Mouse (Mus musculus): ENCODE results near the gene Vmn2r3. TPM values are rescaled to one million over a fixed set of nuclear protein-coding genes. Genes with fewer than 3 reads are reported as not detected.
"Not testable (repeated sequence)": the region's sequence is repeated elsewhere in the genome, so short reads cannot be mapped to it uniquely, and the experiment has no call there.

The Vmn2r3 gene
- polyA plus RNA-seq, 1 experiment from 2014 or later = not detected

DNA sequence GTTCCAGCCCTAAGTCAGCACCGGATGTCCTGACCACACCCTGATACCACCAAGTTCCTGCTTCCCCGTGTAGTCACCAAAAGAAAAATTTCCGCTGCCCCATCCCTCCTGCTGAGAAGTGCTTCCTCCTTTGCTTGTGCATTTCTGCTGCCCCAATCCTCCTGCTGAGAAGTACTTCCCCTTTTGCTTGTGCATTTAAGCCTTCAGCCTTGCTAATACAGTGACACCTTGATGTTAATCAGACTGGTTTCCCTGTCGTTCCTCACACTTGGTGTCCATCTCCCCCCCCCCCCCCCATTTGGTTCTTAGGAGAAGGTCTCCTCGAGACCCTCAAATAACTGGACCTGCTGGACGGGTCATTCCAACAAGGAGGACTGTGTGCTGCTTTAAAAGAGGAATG lies 39.0 kb downstream of the Vmn2r3 start:
- ATAC-seq (ENCODE audit: insufficient number of reproducible peaks, insufficient read depth, low FRiP score, low read depth); H3K27me3 ChIP-seq (ENCODE audit: control insufficient read depth, insufficient read depth, low read length); H3K9ac ChIP-seq (ENCODE audit: low read length); H3K36me3 ChIP-seq (ENCODE audit: control insufficient read depth, insufficient read depth, low read length); H3K4me3 ChIP-seq (ENCODE audit: control insufficient read depth in 1 of 2, insufficient read depth in 1 of 2, low read depth in 1 of 2, low read length in 2 of 2); H3K4me1 ChIP-seq (ENCODE audit: control insufficient read depth in 2 of 2, insufficient read depth in 2 of 2, low read length in 2 of 2); H3K4me2 ChIP-seq (ENCODE audit: low read length); H3K9me3 ChIP-seq (ENCODE audit: control insufficient read depth, low read length); H3K27ac ChIP-seq (replicated peaks in 1 of 2; ENCODE audit: control insufficient read depth in 1 of 2, insufficient read depth in 1 of 2, low read depth in 2 of 2, low read length in 2 of 2): not testable (repeated sequence)
- 79% methylated on average over 6 of the region's 6 CpGs for WGBS

DNA sequence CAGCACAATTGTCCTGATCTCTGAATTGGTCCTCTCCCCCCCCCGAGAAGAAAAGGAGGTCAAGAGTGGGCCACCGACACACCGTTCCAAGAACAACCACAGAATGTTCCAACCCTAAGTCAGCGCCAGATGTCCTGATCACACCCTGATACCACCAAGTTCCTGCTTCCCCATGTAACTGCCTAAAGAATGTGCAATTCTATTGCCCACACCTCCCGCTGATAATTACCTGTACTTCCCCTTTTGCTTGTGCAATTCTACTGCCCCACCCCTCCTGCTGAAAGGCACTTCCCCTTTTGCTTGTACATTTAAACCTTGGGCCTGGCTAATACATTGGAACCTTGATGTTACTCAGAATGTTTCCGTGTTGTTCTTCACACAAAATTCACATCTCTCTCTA lies 54.0 kb downstream of the Vmn2r3 start:
- H3K27me3 ChIP-seq (ENCODE audit: control insufficient read depth, insufficient read depth, low read length) = not testable (repeated sequence)
- 79% methylated on average over 6 of the region's 6 CpGs for WGBS

DNA sequence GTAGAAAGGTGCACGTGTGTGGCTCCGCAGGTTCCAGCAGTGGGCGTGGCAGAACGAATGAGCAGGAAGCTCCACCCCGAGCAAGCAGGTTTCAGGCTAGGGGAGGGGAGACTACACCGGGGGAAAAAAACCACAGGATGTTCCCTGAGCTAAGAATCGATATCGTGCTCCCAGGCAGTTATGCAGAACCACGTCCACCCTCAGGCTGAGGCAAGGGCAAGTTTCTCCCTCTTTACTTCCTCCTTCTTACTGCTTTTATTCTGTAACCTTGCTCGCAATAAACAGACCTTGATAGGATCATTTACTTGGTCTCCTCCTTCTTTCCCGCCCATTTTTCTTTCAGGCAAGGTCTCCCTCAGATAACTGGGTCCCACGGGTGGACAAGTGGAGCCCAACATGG lies 55.9 kb downstream of the Vmn2r3 start:
- not testable (repeated sequence) for ATAC-seq (ENCODE audit: insufficient number of reproducible peaks, insufficient read depth, low FRiP score, low read depth); H3K4me3 ChIP-seq (ENCODE audit: control insufficient read depth in 1 of 2, insufficient read depth in 1 of 2, low read depth in 1 of 2, low read length in 2 of 2); H3K4me1 ChIP-seq (ENCODE audit: control insufficient read depth in 2 of 2, insufficient read depth in 2 of 2, low read length in 2 of 2); H3K36me3 ChIP-seq (ENCODE audit: control insufficient read depth, insufficient read depth, low read length); H3K9me3 ChIP-seq (ENCODE audit: control insufficient read depth, low read length); H3K4me2 ChIP-seq (ENCODE audit: low read length); H3K9ac ChIP-seq (ENCODE audit: low read length); H3K27ac ChIP-seq (replicated peaks in 1 of 2; ENCODE audit: control insufficient read depth in 1 of 2, insufficient read depth in 1 of 2, low read depth in 2 of 2, low read length in 2 of 2); H3K27me3 ChIP-seq (ENCODE audit: control insufficient read depth, insufficient read depth, low read length)
- 78% methylated on average over 7 of the region's 12 CpGs for WGBS

More for the DNA sequence above, 54.0 kb downstream of the Vmn2r3 start:
- H3K27ac ChIP-seq (replicated peaks in 1 of 2; ENCODE audit: control insufficient read depth in 1 of 2, insufficient read depth in 1 of 2, low read depth in 2 of 2, low read length in 2 of 2); H3K9me3 ChIP-seq (ENCODE audit: control insufficient read depth, low read length); H3K4me2 ChIP-seq (ENCODE audit: low read length); H3K36me3 ChIP-seq (ENCODE audit: control insufficient read depth, insufficient read depth, low read length); ATAC-seq (ENCODE audit: insufficient number of reproducible peaks, insufficient read depth, low FRiP score, low read depth); H3K9ac ChIP-seq (ENCODE audit: low read length); H3K4me1 ChIP-seq (ENCODE audit: control insufficient read depth in 2 of 2, insufficient read depth in 2 of 2, low read length in 2 of 2); H3K4me3 ChIP-seq (ENCODE audit: control insufficient read depth in 1 of 2, insufficient read depth in 1 of 2, low read depth in 1 of 2, low read length in 2 of 2): not testable (repeated sequence)

DNA sequence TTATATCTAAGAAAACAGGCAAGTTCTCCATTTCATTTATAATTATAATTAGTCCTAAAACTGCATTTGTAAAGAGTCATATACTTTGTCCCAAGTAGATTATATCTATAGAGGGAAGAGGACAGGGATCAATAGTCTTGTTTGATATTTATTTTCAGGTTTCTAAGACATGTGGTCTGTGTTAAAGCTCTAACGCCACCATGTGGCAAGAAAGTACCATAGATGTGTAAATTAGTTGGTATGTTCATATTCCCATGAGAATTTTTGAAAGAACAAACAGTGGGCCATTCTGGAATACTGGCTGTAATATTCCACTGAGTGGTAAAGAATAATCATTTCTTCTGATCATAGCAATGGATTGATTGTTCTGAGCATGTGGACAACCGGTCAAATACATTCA lies 62.3 kb downstream of the Vmn2r3 start:
- H3K4me1 ChIP-seq (ENCODE audit: control insufficient read depth in 2 of 2, insufficient read depth in 2 of 2, low read length in 2 of 2) = no peaks in the 10 kb centered on the region
- ATAC-seq (ENCODE audit: insufficient number of reproducible peaks, insufficient read depth, low FRiP score, low read depth) = no peak
- no peaks in the 10 kb centered on the region for H3K27me3 ChIP-seq (ENCODE audit: control insufficient read depth, insufficient read depth, low read length)
- H3K36me3 ChIP-seq (ENCODE audit: control insufficient read depth, insufficient read depth, low read length) = no peaks in the 10 kb centered on the region
- no peaks in the 10 kb centered on the region for H3K9me3 ChIP-seq (ENCODE audit: control insufficient read depth, low read length)
- no peak overlapping the region for H3K4me2 ChIP-seq (ENCODE audit: low read length)
- WGBS = 56% methylated on average over 2 of the region's 2 CpGs
- H3K27ac ChIP-seq (replicated peaks in 1 of 2; ENCODE audit: control insufficient read depth in 1 of 2, insufficient read depth in 1 of 2, low read depth in 2 of 2, low read length in 2 of 2) = no peak overlapping the region
- H3K9ac ChIP-seq (ENCODE audit: low read length) = no peak overlapping the region
- H3K4me3 ChIP-seq (ENCODE audit: control insufficient read depth in 1 of 2, insufficient read depth in 1 of 2, low read depth in 1 of 2, low read length in 2 of 2) = no peak overlapping the region

Other genes starting within 250 kb of the Vmn2r3 start
- not detected in 2 replicates for gene Vmn2r1, start 208.2 kb downstream of the Vmn2r3 start, polyA plus RNA-seq (2014; fragmentation: Nextera tagmentation; extraction: Ambion mirVana)
- not detected in 2 replicates for gene Vmn2r2, start 147.8 kb downstream of the Vmn2r3 start, polyA plus RNA-seq (2014; fragmentation: Nextera tagmentation; extraction: Ambion mirVana)
- not detected in 2 replicates for gene Vmn2r4, start 125.7 kb upstream of the Vmn2r3 start, polyA plus RNA-seq (2014; fragmentation: Nextera tagmentation; extraction: Ambion mirVana)
- gene Vmn2r5, start 220.1 kb upstream of the Vmn2r3 start, polyA plus RNA-seq (2014; fragmentation: Nextera tagmentation; extraction: Ambion mirVana) = not detected in 2 replicates

Measured in heart, embryonic 14.5 days (tissue).